Mouse (Mus musculus) ES-E14 (cell line): Measurements from ENCODE around the gene Mmd2.

Experiments
- CHD2 ChIP-seq: IDR thresholded peaks from 2 replicates; pipeline ENCODE4 v1.6.1; 2014; ENCODE audit warnings: mild to moderate bottlenecking, low read depth, low read length, inconsistent platforms
- ZC3H11A ChIP-seq: IDR thresholded peaks from 2 replicates; pipeline ENCODE4 v1.6.1; 2012; ENCODE audit warnings: low read depth, mild to moderate bottlenecking, inconsistent platforms, low read length, borderline replicate concordance
- ZNF384 ChIP-seq: IDR thresholded peaks from 2 replicates; pipeline ENCODE4 v1.6.1; 2012; ENCODE audit warnings: low read depth, low read length, inconsistent platforms

- TF ChIP-seq ZNF384: no peak
- no peak for TF ChIP-seq CHD2
- TF ChIP-seq ZC3H11A: no peak
These were observed 83.7 kb downstream of the Mmd2 start for GRCm38 (mm10) chr5:142524711-142525464.
